Mouse (Mus musculus): ENCODE measurements at regions not wholly inside any gene's neighbourhood (a gene's known extent, or its start where the extent isn't known, plus 50 kb on each side); places are given as distances from the start of the nearest gene placed in this dataset.

DNA sequence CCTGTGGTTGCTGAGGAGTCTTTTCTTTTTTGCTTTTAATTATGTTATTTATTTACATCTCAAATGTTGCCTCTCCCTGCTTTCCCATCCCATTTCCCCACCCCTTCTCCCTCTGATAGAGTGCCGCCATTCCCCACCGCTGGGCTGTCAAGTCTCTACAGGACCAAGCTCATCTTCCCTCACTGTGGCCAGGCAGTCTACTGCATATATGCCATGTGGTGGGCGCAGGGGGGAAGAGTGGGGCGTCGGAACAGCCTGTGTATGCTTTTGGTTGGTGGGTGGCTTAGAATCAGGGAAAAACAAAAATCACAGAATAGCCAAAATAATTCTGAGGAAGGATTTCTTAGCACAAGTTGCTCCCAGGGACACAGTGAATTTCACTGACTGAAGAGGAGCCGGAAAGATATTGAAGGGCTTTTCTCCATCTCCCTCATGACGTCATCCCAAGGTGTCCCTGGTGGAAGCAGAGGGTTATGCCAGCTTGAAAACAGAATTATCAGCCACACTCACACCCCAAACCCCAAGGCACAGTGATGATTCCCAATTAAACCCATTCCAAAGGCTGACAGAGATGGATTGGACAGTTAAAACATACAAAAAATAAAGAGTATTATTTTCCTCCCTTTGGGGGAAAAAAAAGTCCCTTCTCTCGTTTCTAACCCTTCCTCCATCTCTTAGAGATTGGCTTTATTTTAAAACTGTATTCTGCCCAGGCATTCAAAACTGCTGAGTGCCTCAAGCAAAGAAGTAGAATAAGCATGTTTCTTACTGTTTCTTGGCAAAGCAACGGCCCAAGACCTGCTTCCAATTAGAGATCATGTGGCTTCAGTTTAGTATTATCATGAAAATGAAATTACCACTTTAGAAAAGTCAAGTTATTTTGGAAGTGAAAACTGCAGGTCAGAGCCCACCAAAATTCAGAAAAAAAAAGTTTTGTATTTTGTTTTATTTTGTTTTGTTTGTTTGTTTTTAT is 232.0 kb downstream of the Clic5 start:
- H3K27ac ChIP-seq (replicated peaks): no peak overlapping the region
- no peak for ATAC-seq (ENCODE audit: low FRiP score, low read depth)
- H3K4me1 ChIP-seq (replicated peaks): no peaks in the 10 kb centered on the region
- H3K4me3 ChIP-seq: no peak overlapping the region
- H3K9ac ChIP-seq: no peak overlapping the region
- no peaks in the 10 kb centered on the region for H3K36me3 ChIP-seq
- no peaks in the 10 kb centered on the region for H3K27me3 ChIP-seq
- 68% methylated on average over 9 of the region's 9 CpGs for WGBS
- no peak overlapping the region for H3K4me2 ChIP-seq
- H3K9me3 ChIP-seq: 0 out of 2 replicates have a peak, but pooled peaks cover 4% of the 10 kb centered on the region

DNA sequence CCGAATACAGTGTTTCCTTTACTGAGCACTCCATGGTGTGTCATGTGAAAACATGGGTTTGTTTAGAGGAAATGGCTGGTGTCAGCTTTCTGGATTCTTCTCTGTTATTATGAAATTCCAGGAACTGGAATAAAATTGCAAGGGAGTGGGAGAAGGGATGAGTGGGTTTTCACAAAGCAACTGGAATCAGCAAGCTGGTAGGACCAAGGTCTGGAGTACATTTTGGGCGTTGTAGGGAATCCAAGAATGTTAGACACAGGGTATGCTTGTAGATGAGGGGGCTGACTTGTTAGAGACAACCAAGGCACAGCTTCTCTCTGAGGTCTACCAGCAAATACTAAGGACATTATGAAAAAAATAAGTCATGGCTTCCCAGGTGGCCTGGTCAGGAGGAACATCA is 233.8 kb downstream of the Clic5 start:
- Histone ChIP-seq H3K27me3 (no peaks in the 10 kb centered on the region), H3K4me1 (replicated peaks) (no peaks in the 10 kb centered on the region), H3K4me2 (no peak overlapping the region), H3K36me3 (no peaks in the 10 kb centered on the region), H3K27ac (replicated peaks) (no peak overlapping the region), H3K9me3 (no peaks in the 10 kb centered on the region), H3K4me3 (no peak overlapping the region), H3K9ac (no peak overlapping the region)
- 89% methylated on average over 2 of the region's 2 CpGs for WGBS
- no peak for ATAC-seq (ENCODE audit: low FRiP score, low read depth)

DNA sequence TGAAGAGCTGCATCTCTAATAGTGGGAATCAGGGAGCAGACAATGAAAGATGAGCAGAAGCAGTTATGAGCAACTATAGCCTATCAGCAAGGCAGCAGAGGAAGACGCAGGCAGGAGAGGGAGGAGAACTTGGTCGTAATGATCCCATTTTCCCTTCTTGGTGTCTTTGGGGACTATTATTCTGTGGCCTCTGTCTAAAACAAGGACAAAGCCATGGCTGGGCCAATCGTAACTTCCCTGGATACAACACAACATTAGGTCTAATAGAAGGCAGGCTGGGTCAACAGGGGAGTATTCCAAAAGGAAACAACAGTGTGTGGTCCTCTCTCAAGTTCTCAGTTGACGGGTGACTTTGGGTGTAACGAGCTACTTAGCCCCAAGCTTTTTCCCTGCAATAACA is 234.5 kb downstream of the Clic5 start:
- H3K9me3 ChIP-seq: no peaks in the 10 kb centered on the region
- 84% methylated on average over 5 of the region's 5 CpGs for WGBS
- no peaks in the 10 kb centered on the region for H3K4me1 ChIP-seq (replicated peaks)
- H3K27ac ChIP-seq (replicated peaks): no peak overlapping the region
- H3K4me2 ChIP-seq: no peak overlapping the region
- no peak for ATAC-seq (ENCODE audit: low FRiP score, low read depth)
- no peak overlapping the region for H3K9ac ChIP-seq
- no peak overlapping the region for H3K4me3 ChIP-seq
- H3K36me3 ChIP-seq: no peaks in the 10 kb centered on the region
- no peaks in the 10 kb centered on the region for H3K27me3 ChIP-seq

DNA sequence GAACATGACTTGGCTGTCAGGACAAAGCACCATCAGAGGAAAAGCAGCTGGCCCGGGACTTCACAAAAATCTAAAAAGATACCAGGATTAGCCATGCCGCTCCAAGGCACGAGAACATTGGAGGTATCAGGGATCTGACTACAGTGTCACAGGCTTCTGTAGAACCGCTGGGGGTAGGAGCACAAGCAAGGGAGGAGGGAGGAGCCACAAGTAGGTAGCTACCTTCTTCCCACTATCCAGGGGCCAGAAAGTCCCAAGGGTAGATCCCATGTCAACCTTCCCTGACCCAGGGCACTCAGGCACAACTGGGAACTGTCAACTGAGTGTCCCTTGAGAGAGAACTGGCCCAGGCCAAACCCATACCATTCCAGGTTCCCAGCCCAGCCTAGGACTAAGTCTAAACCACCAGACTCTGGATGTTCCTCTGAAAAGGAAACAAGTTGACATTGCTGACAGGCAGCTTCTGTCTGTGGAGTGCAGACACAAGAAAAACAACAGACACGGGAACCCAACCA is 235.1 kb downstream of the Clic5 start:
- Histone ChIP-seq H3K9me3 (no peaks in the 10 kb centered on the region), H3K27me3 (no peaks in the 10 kb centered on the region), H3K27ac (replicated peaks) (no peak overlapping the region), H3K4me1 (replicated peaks) (no peaks in the 10 kb centered on the region), H3K9ac (no peak overlapping the region), H3K4me3 (no peak overlapping the region), H3K36me3 (no peaks in the 10 kb centered on the region), H3K4me2 (no peak overlapping the region)
- no peak for ATAC-seq (ENCODE audit: low FRiP score, low read depth)
- 92% methylated on average over 5 of the region's 5 CpGs for WGBS

DNA sequence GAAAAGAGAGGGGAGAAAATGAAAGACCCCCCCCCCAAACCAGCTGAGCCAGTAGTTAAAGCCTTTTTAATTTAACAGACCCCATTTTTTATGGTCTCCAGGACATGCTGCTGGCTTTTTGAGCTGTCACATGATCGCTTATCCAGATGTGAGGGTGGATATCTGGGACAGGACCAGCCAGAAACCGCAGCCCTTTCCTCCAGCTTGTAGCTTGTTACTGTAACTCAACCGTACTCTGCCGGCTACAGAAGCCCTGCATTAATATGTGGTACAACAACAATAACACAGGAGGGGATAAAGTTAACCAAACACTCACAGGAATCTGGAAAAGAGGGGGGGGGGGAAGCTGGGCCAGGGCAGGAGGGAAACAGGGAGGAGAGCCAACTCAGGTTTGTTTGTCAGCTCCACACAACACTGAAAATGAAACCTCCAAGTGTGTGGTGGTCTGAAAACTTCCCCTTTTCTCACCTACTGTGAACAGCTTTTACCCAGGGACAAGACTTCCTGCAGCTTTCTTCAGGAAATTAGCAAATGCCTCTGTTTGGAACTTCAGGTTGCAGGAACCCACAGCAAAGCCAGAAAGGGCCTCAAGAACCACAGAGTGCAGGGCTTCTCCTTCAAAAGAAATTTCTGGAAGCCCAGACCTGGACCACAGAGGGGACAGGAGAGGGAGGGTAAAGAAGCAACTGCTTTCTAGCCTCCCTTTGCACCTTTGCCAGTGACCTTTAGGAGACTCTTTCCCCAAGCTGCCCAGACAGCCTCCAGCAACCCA is 244.3 kb downstream of the Clic5 start:
- Histone ChIP-seq H3K36me3 (no peaks in the 10 kb centered on the region), H3K27me3 (no peaks in the 10 kb centered on the region), H3K27ac (replicated peaks) (no peak overlapping the region), H3K4me1 (replicated peaks) (no peaks in the 10 kb centered on the region), H3K4me2 (no peak overlapping the region), H3K4me3 (no peak overlapping the region), H3K9me3 (no peaks in the 10 kb centered on the region), H3K9ac (no peak overlapping the region)
- no peak for ATAC-seq (ENCODE audit: low FRiP score, low read depth)
- WGBS: 57% methylated on average over 4 of the region's 4 CpGs

DNA sequence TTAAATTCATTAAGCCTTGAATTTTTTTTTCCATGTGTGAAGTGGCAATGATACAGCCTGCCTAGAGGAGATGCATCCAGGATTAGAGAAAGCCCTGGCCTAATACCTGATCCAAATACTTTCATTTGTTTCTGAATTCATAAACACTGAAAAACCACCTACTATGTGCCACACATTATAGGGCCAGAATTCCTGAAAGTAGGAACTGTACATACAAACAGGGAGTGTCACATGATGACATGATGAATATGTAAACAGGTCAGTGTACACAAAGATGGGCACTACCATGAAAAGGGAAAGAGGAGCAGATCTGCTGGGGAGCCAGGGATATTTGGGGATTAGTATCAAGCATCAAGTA is 244.9 kb downstream of the Clic5 start:
- no peak overlapping the region for H3K9ac ChIP-seq
- H3K36me3 ChIP-seq: no peaks in the 10 kb centered on the region
- no peak overlapping the region for H3K27ac ChIP-seq (replicated peaks)
- no peaks in the 10 kb centered on the region for H3K9me3 ChIP-seq
- H3K4me2 ChIP-seq: no peak overlapping the region
- no peaks in the 10 kb centered on the region for H3K27me3 ChIP-seq
- ATAC-seq (ENCODE audit: low FRiP score, low read depth): no peak
- no peaks in the 10 kb centered on the region for H3K4me1 ChIP-seq (replicated peaks)
- H3K4me3 ChIP-seq: no peak overlapping the region

DNA sequence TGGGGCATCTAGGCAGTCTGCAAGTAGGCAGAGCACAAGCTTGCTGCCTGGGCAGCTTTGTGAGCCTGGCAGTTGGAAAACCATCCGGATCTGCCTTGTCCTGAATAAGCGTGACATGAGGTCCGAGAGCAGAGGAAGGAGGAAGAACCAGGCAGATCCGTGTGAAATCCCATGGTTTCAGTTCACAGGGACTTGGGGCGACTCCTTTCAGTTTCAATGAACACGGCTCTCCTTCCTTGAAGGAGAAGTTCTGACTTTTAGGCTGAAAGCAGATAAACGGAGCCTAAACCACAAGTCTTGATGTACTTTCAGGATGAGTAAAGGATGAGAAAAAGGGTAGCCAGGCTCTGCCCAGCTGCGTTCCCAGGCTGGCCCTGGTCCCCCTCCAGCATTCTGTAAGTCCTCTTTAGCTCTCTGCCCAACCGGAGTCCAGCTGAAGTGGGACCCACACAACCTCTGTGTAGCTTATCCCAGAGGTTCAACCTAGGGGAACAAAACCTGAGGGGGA is 248.2 kb downstream of the Clic5 start:
- no peak overlapping the region for H3K9ac ChIP-seq
- no peaks in the 10 kb centered on the region for H3K36me3 ChIP-seq
- ATAC-seq (ENCODE audit: low FRiP score, low read depth): no peak
- 88% methylated on average over 9 of the region's 9 CpGs for WGBS
- H3K4me1 ChIP-seq (replicated peaks): no peaks in the 10 kb centered on the region
- H3K4me3 ChIP-seq: no peak overlapping the region
- H3K27ac ChIP-seq (replicated peaks): no peak overlapping the region
- H3K9me3 ChIP-seq: no peaks in the 10 kb centered on the region
- no peaks in the 10 kb centered on the region for H3K27me3 ChIP-seq
- H3K4me2 ChIP-seq: no peak overlapping the region

DNA sequence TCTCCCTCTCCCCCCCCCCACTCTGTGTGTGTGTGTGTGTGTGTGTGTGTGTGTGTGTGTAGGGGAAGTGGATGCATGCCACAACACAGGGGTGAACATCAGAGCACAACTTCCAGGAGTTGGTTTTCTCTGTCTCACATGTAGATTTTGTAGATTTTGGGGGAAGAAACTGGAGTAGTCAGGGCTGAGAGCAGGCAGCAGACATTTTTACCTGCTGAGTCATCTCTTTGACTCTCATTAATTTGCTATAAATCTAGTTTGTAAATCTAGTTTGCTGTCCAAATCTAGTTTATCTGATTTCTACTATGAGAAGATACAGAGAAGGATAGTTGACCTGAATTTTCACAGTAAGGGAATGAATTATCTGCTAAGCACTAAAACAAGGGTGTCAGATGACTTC is 250.1 kb downstream of the Clic5 start:
- no peak overlapping the region for H3K4me3 ChIP-seq
- H3K27me3 ChIP-seq: no peaks in the 10 kb centered on the region
- no peak overlapping the region for H3K27ac ChIP-seq (replicated peaks)
- ATAC-seq (ENCODE audit: low FRiP score, low read depth): no peak
- H3K4me2 ChIP-seq: no peak overlapping the region
- no peaks in the 10 kb centered on the region for H3K4me1 ChIP-seq (replicated peaks)
- H3K9ac ChIP-seq: no peak overlapping the region
- no peaks in the 10 kb centered on the region for H3K36me3 ChIP-seq
- H3K9me3 ChIP-seq: no peaks in the 10 kb centered on the region

DNA sequence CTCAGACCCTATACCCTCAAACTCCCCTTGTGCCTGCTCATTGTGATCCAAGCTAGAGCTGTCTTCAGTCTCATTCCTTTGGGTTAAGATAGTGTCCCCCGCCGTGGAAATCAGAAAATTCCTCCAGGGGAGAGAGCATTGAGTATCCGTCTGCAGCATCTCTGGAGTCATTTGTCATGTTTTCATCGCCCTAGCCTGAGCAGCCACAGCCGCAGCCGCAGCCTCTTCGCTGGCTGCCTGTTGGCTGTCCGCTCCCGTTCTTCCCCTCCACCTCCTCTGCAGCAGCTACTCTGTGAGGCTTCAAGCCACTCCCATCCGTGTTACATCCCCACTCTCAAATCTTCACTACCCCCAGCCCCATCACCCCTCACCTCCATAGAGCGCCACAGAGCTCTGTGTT is 255.1 kb downstream of the Clic5 start:
- 0 out of 2 replicates have a peak, but pooled peaks have one; percentile 34 for ATAC-seq (ENCODE audit: low FRiP score, low read depth)
- no peak overlapping the region for H3K9ac ChIP-seq
- H3K4me1 ChIP-seq (replicated peaks): no peaks in the 10 kb centered on the region
- no peak overlapping the region for H3K4me2 ChIP-seq
- no peak overlapping the region for H3K27ac ChIP-seq (replicated peaks)
- H3K36me3 ChIP-seq: no peaks in the 10 kb centered on the region
- no peaks in the 10 kb centered on the region for H3K27me3 ChIP-seq
- no peaks in the 10 kb centered on the region for H3K9me3 ChIP-seq
- 44% methylated on average over 11 of the region's 11 CpGs for WGBS
- H3K4me3 ChIP-seq: no peak overlapping the region

DNA sequence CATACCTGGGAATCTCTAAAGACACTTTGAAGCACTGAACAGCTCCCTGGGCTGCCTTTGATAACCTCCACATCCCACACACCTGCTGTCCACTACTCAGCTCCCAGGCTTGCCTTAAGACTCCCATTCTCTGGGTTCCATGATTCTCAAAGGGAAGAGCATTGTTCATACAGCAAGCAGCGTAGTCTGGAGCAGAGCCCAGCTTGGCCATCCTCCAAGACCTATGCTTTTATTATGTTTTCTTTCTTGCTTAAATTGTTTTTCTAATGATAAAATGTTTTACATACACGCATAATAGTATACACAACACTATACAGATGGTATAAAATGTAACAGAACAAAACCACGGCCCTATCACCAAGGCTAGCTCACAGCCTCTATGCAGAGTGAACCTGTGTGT is 257.0 kb downstream of the Clic5 start:
- H3K9me3 ChIP-seq: no peaks in the 10 kb centered on the region
- WGBS: 72% methylated on average over 3 of the region's 3 CpGs
- no peaks in the 10 kb centered on the region for H3K36me3 ChIP-seq
- no peak overlapping the region for H3K4me2 ChIP-seq
- no peak overlapping the region for H3K9ac ChIP-seq
- no peak overlapping the region for H3K27ac ChIP-seq (replicated peaks)
- H3K4me1 ChIP-seq (replicated peaks): no peaks in the 10 kb centered on the region
- no peaks in the 10 kb centered on the region for H3K27me3 ChIP-seq
- ATAC-seq (ENCODE audit: low FRiP score, low read depth): no peak
- no peak overlapping the region for H3K4me3 ChIP-seq
